Mouse (Mus musculus) bone marrow macrophage, adult 2 months (primary cell): ENCODE results near the gene Dohh.

Source experiments
- CTCF ChIP-seq: IDR thresholded peaks from 2 replicates; pipeline ENCODE4 v1.5.1; 2012; ENCODE audit warnings: low read depth, mild to moderate bottlenecking, low read length, moderate library complexity
- POLR2A ChIP-seq: IDR thresholded peaks from 2 replicates; pipeline ENCODE4 v1.6.1; 2012; ENCODE audit warnings: mild to moderate bottlenecking, low read depth, low read length, borderline replicate concordance

DNA sequence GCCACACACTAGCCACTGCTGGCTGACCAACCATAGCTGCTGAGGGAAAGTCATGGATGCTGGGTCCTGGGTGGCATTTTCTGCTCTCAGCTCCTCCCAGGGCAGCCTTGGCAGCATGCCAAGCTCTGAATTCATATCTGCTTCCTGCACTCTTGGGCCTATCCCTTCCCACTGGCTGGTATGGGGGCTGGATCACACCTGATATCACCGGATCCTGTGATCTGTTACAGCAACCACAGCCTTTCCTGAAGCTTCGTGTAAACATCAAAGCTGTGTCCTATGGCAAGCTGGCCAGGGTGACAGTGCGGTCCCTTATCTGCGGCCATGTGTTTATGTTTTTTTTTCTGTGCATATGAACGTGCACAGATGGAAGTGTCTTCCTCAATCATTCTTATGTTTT lies 2.2 kb upstream of the Dohh start:
- TF ChIP-seq CTCF, result no peak
- no peak for TF ChIP-seq POLR2A
